Mouse (Mus musculus): ENCODE measurements around the gene Metap2. TPM values are rescaled to one million over a fixed set of nuclear protein-coding genes. Genes with fewer than 3 reads are reported as not detected.

The Metap2 gene
- polyA plus RNA-seq, 1 experiment = 137 TPM

Other genes with a start within 250 kb of the Metap2 start
- gene Usp44, start 65.5 kb downstream of the Metap2 start, polyA plus RNA-seq (2012; ENCODE audit: insufficient read depth, insufficient read length, missing spikeins) = not detected in 2 replicates
- gene Vezt, start 138.7 kb upstream of the Metap2 start, polyA plus RNA-seq (2012; ENCODE audit: insufficient read depth, insufficient read length, missing spikeins) = 8.2 and 11.4 TPM in 2 replicates
- 0.92 and 1.5 TPM in 2 replicates for gene Fgd6, start 138.9 kb upstream of the Metap2 start, polyA plus RNA-seq (2012; ENCODE audit: insufficient read depth, insufficient read length, missing spikeins)